ENCODE assay signal across 8 mouse cellular contexts in the genomic region with DNA sequence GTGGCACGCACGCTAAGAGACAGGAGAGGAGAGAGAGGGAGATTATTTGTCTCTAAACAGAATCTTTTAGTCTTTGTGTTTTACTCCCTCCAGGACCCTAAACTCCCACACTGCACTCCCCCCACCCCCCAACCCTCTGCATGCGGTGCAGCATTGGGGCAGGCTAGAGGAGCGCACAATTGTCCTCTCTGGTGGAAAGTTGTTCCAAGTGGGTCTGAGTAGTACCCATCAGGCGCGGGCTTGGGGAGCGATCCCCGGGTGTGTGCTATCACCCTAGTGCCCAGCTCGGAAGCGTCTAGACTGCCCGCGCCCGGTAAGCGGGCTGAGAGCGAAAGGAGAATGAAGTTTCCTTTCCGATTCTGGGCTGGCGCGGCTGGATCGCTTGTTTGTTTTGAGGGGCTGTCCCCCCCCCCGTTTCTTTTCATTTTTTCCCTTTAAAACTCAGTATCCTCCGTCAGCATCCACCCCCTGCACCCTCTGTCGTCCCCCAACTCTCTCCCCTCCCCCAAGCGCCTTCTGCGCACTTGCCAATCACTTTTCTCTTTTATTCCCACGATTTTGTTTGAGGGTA. TPM values are rescaled to one million over a fixed set of nuclear protein-coding genes. Genes with fewer than 3 reads are reported as not detected.
DNase-seq lines count a peak whose midpoint lies in the region; ATAC-seq and TF ChIP-seq lines count a peak whose summit lies in the region.

No protein-coding gene starts in this region.

- peaks cover 18% of the 10 kb centered on the region for H3K27me3 ChIP-seq in kidney, embryonic 15.5 days

- peak; percentile 31; the same call in 1 of the 2 replicates for ATAC-seq in kidney, embryonic 15.5 days (replicated peaks; ENCODE audit: low FRiP score)

- no peak for TF ChIP-seq CTCF in brain, embryonic 14.5 days (IDR thresholded peaks at IDR 0.05; ENCODE audit: borderline replicate concordance, extremely low read depth, insufficient read depth, insufficient read length)

- WGBS in kidney, embryonic 15.5 days = under 1% methylated on average over 24 of the region's 25 CpGs

- H3K9me3 ChIP-seq in kidney, embryonic 15.5 days (replicated peaks) = no peaks in the 10 kb centered on the region

- peak overlapping the region; percentile 77 for H3K4me2 ChIP-seq in kidney, embryonic 15.5 days

- intact Hi-C loops in left cerebral cortex, postnatal 4 days (cut with DNase I) = loop anchor here (5.0 to 10.0 kb wide), 4 partner anchors 181 to 1124 kb away; a partner anchor contains a TSS
- intact Hi-C loops in gastrocnemius, postnatal 36 days (cut with DNase I) = loop anchor here (2.0 to 5.0 kb wide), 2 partner anchors 86 to 182 kb away; a partner anchor contains a TSS

- peak overlapping the region; percentile 94 for H3K27ac ChIP-seq in kidney, embryonic 15.5 days

- no peak for TF ChIP-seq POLR2A in brain, embryonic 14.5 days (IDR thresholded peaks at IDR 0.05; ENCODE audit: borderline replicate concordance, extremely low read depth, insufficient read depth, insufficient read length, poor library complexity, severe bottlenecking)

- H3K36me3 ChIP-seq in kidney, embryonic 15.5 days = no peaks in the 10 kb centered on the region

- H3K4me3 ChIP-seq in kidney, embryonic 15.5 days (replicated peaks) = peak overlapping the region; percentile 82

- peak overlapping the region; percentile 90 for H3K9ac ChIP-seq in kidney, embryonic 15.5 days

- H3K4me1 ChIP-seq in kidney, embryonic 15.5 days = peaks cover 40% of the 10 kb centered on the region

- peak; percentile 63 for DNase-seq in left cerebral cortex, postnatal 4 days
- no peak for DNase-seq in left cerebral cortex, adult 9 months (ENCODE audit: low spot score in 2 of 2)
- peak; percentile 90 for DNase-seq in brain, embryonic 14.5 days (ENCODE audit: low read depth)
- peak; percentile 17 to 55 for DNase-seq in gastrocnemius, postnatal 36 days
- DNase-seq in lung, postnatal 4 days = peak; percentile 62 to 67
- peak; percentile 59 to 70 for DNase-seq in spleen, postnatal 10 days (ENCODE audit: low spot score in 2 of 2)
- no peak for DNase-seq in cerebellum, adult 18-20 months

RNA-seq across cellular contexts. Expression of a gene that starts 8.6 kb away (rescaled TPM):
- 100 to 1,000 TPM; 451 to 546 TPM for total RNA-seq in left cerebral cortex, postnatal 4 days (2021)
- 33.3 and 46.5 TPM in 2 replicates for polyA plus RNA-seq in brain, embryonic 14.5 days (2012; rRNA removed)
- total RNA-seq in gastrocnemius, postnatal 36 days (2021) = 10 to 100 TPM; 29.1 to 30.4 TPM
- polyA plus RNA-seq in kidney, embryonic 15.5 days (2015; fragmentation: Nextera tagmentation; extraction: Ambion mirVana) = 51.1 and 57.1 TPM in 2 replicates

Comparison
In these comparisons a context has a peak if more than half of its experiments do, and no peak if none do; other contexts are left out.
1. DNase-seq: peak in left cerebral cortex, postnatal 4 days (single experiment), brain, embryonic 14.5 days (single experiment), gastrocnemius, postnatal 36 days (2 of 2), lung, postnatal 4 days (2 of 2) and spleen, postnatal 10 days (2 of 2); none in left cerebral cortex, adult 9 months (0 of 2) and cerebellum, adult 18-20 months (0 of 2).
2. RNA of a gene that starts 8.6 kb away (total RNA-seq): 451 to 546 TPM in left cerebral cortex, postnatal 4 days; 29.1 to 30.4 TPM in gastrocnemius, postnatal 36 days; every median in the first group is over 10 times any median in the second.